Mouse (Mus musculus) limb, embryonic 13.5 days (tissue): ENCODE measurements around the gene Lrig3. TPM values are rescaled to one million over a fixed set of nuclear protein-coding genes. Genes with fewer than 3 reads are reported as not detected.

ENCODE experiments used
- ATAC-seq: fragments of 200-750 bp; cut with Nextera tagmentation; 2 replicates; pipeline ENCODE4 v1.8.0; 2017; ENCODE audit warnings: low read depth, moderate number of reproducible peaks, moderate TSS enrichment; ENCODE audit not compliant: low FRiP score
- H3K27ac ChIP-seq: fragments of 300-500 bp; sonication (generic); 2 replicates; pipeline ENCODE4 v1.5.1; 2015; ENCODE audit warnings: inconsistent platforms, mild to moderate bottlenecking, moderate library complexity
- H3K27me3 ChIP-seq: fragments of 300-500 bp; sonication (generic); 2 replicates; pipeline ENCODE4 v1.6.1; 2015; ENCODE audit warnings: mild to moderate bottlenecking, inconsistent platforms
- H3K36me3 ChIP-seq: fragments of 300-500 bp; sonication (generic); 2 replicates; pipeline ENCODE4 v1.6.1; 2015; ENCODE audit warnings: inconsistent platforms, mild to moderate bottlenecking, moderate library complexity
- H3K4me1 ChIP-seq: fragments of 300-500 bp; sonication (generic); 2 replicates; pipeline ENCODE4 v1.6.1; 2015; ENCODE audit warnings: inconsistent platforms
- H3K4me2 ChIP-seq: fragments of 300-500 bp; sonication (generic); replicated peaks from 2 replicates; pipeline ENCODE4 v1.6.1; 2015; ENCODE audit warnings: inconsistent platforms, mild to moderate bottlenecking, moderate library complexity
- H3K4me3 ChIP-seq: fragments of 300-500 bp; sonication (generic); 2 replicates; pipeline ENCODE4 v1.5.1; 2015; ENCODE audit warnings: moderate library complexity, mild to moderate bottlenecking, inconsistent platforms
- H3K9ac ChIP-seq: fragments of 300-500 bp; sonication (generic); 2 replicates; pipeline ENCODE4 v1.6.1; 2015; ENCODE audit warnings: mild to moderate bottlenecking, inconsistent platforms
- H3K9me3 ChIP-seq: fragments of 300-500 bp; sonication (generic); 2 replicates; pipeline ENCODE4 v1.6.1; 2016; ENCODE audit warnings: inconsistent platforms
- WGBS: fragments of 180-500 bp; shearing (Covaris S2); methylation state at CpG from one replicate; pipeline ENCODE4 v1.1.7; 2015; 5-methylcytosine and 5-hydroxymethylcytosine counted together
- polyA plus RNA-seq: library from polyadenylated mRNA; unstranded; fragments of >200 nt; fragmentation: Nextera tagmentation; extraction: Ambion mirVana; gene quantifications from 2 replicates; pipeline ENCODE4 v1.2.1, GENCODE M21; 2015

Lrig3 gene
- polyA plus RNA-seq, 1 experiment from 2014 or later, result 61.5 TPM

DNA sequence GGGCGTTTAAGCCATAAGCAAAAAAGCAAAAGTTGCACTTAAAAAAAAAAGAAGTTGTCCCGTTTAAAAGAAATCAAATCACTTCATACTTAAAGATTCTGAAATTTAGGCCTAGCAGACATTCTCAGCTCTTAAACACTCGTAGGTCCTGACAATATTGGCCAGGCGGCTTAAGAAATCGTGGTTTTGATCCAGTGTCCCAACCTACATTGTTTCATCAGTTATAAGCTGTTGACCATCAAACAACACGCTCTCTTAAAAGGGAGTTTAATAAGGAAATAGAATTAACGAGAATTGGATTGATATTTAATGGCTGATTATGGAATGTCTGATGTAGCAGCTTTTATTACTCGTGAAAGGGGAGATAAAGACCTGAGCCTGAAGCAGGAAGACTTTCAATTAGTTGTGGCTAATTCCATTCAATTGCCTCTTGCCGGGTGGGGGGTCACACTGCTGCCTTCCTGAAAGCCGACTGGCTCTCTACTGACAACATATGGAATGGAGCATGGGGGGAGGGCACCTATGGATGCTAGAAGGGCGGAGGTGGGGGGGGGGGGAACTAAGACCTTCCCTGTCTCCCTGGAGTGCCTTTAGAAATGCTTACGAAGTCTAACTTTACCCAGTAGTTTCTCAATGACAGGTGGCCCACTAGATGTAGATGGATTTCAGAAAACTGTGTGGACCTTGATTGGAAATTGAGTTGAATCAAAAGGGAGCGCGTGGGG is 1.6 kb downstream of the Lrig3 start:
- no peaks in the 10 kb centered on the region for H3K27me3 ChIP-seq
- H3K27ac ChIP-seq, result peak overlapping the region; percentile 100
- peaks cover 7% of the 10 kb centered on the region for H3K36me3 ChIP-seq
- peaks cover 39% of the 10 kb centered on the region for H3K4me1 ChIP-seq
- H3K4me2 ChIP-seq, result peak overlapping the region; percentile 72
- WGBS, result 2% methylated on average over 14 of the region's 14 CpGs
- no peak for ATAC-seq
- H3K9me3 ChIP-seq, result no peaks in the 10 kb centered on the region
- peak overlapping the region; percentile 98 for H3K4me3 ChIP-seq
- peak overlapping the region; percentile 100 for H3K9ac ChIP-seq

DNA sequence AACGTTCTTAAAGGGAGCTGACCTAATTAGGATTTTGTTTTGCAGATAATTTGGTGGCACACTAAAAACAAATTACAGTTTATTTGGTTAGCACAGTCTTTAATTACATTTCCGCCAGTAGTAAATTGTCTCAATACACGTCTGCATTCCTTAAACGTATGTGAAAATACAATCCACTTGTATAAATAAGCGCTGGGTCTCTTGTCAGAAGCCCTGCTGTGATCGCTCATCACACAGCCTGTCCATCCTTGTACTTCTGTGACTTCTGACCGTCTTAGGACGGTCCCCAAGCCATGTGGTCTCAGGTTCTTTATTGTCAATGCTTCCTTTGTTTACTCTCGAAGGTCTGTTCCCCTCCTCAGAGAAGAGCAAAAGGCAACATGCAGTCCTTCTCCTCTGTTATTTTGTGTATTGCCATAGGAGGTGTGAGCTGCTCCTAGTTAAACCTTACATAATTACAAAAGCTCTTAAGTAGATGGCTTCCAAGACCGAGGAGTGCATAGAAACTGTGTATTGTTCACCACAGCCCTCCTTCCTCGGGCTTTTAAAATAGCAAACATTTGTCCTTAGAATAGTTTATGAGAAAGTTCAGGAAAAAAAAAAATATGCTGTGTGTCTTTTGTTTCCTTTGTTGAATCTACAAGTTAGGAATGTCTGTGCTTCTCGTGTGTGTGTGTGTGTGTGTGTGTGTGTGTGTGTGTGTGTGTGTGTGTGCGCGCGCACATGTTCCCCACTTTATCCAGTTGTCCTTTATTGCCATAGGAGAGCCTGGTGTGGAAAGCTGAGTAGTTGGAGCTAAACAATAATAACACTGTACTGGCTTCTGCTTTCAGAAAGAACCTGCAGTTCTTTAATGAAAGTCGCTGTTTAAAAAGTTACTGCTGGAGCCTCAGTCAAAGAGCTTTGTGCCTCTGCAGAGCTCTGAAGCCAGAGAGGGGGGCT is 2.5 kb downstream of the Lrig3 start:
- H3K4me1 ChIP-seq, result peaks cover 46% of the 10 kb centered on the region
- H3K9me3 ChIP-seq, result no peaks in the 10 kb centered on the region
- 3% methylated on average over 16 of the region's 16 CpGs for WGBS
- no peaks in the 10 kb centered on the region for H3K27me3 ChIP-seq
- peak overlapping the region; percentile 72 for H3K4me2 ChIP-seq
- H3K36me3 ChIP-seq, result peaks cover 14% of the 10 kb centered on the region
- ATAC-seq, result peak; percentile 25
- peak overlapping the region; percentile 100 for H3K9ac ChIP-seq
- peak overlapping the region; percentile 100 for H3K27ac ChIP-seq
- H3K4me3 ChIP-seq, result peak overlapping the region; percentile 98

DNA sequence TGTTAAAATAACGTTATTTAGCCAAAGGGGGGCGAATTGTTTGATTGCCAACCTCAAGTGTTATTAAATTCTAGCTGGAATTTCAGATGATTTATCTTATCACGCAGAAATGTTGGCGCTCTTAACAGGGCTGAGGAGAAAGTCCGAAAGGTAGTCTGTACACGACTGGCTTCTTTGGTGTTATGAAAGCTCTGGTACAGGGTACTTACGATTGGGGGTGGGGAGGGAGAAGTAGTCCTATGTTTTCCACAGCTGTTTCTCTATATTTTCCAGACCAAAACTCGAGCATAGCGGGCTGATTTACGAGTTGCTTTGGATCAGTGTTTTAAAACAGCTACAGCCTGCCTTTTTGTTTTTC is 3.1 kb downstream of the Lrig3 start:
- Histone ChIP-seq H3K4me1 (peaks cover 51% of the 10 kb centered on the region), H3K9me3 (no peaks in the 10 kb centered on the region), H3K36me3 (peaks cover 14% of the 10 kb centered on the region), H3K4me3 (peak overlapping the region; percentile 98), H3K27me3 (no peaks in the 10 kb centered on the region), H3K4me2 (peak overlapping the region; percentile 72), H3K9ac (peak overlapping the region; percentile 100), H3K27ac (peak overlapping the region; percentile 100)
- 8% methylated on average over 10 of the region's 10 CpGs for WGBS
- peak; percentile 55; the same call in 1 of the 2 replicates for ATAC-seq

DNA sequence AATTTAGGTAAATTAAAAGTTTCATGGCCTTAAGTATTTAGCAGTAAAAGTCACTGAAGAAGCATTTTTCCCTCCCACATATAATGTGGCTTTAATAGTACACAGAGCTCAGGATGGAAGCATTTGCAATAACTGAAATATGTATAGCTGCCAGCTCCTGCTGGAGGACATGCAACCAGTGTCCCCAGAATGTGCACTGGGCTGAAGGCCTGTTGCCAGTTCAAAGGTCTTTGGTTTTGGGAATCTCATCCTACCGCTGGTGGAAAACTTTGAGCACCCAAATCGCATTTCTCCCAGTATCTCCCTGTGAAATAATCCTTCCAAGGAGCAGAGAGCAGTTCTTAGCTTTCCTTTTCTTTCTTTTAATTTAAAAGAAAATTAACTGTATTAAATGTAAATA is 4.1 kb downstream of the Lrig3 start:
- no peaks in the 10 kb centered on the region for H3K27me3 ChIP-seq
- H3K27ac ChIP-seq, result peak overlapping the region; percentile 100
- H3K9ac ChIP-seq, result peak overlapping the region; percentile 100
- H3K4me2 ChIP-seq, result peak overlapping the region; percentile 72
- 28% methylated on average over 2 of the region's 2 CpGs for WGBS
- no peak for ATAC-seq
- H3K4me1 ChIP-seq, result peaks cover 48% of the 10 kb centered on the region
- peak overlapping the region; percentile 98 for H3K4me3 ChIP-seq
- no peaks in the 10 kb centered on the region for H3K9me3 ChIP-seq
- peaks cover 14% of the 10 kb centered on the region for H3K36me3 ChIP-seq

DNA sequence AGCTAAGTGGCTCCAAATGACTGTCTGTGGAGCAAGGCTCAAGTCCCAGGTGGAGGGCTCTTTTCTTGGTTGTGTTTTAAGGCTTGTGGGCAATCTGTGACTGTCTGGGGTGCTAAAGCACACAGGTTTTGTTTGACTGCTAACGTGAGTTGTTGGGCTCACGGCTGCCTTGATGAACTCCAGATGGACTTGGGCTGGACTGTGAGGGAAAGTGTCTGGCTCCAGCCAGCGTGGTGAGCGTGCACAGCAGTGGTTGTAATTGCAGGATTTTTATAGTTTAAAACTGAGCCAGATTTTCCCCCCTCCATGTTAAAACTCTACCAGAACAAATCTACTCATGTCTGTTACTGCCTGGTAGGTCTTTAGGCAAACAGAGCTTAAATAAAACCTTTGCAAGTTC is 4.5 kb downstream of the Lrig3 start:
- Histone ChIP-seq H3K27me3 (no peaks in the 10 kb centered on the region), H3K9ac (peak overlapping the region; percentile 100), H3K27ac (peak overlapping the region; percentile 100), H3K36me3 (peaks cover 19% of the 10 kb centered on the region), H3K4me2 (peak overlapping the region; percentile 72), H3K4me3 (peak overlapping the region; percentile 98), H3K9me3 (no peaks in the 10 kb centered on the region), H3K4me1 (peaks cover 48% of the 10 kb centered on the region)
- ATAC-seq, result peak; percentile 74
- 15% methylated on average over 4 of the region's 4 CpGs for WGBS

DNA sequence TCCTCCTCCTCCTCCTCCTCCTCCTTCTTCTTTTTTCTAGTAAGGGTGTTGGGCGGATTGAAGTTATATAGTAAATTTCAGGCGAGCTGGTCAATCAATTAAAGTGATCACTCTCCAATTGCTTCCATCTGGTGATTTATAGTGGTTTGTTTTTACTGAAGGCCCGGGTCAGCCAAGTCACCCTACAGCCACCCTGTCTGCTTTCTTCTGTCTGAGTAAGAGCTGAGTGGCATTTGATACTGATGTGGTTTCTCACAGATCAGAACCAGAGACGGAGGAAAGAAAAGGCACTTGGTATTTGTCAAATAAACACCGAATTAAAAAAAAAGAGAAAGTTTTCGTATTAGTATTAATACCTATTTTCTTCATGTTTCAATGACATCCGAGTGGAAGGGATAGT is 7.8 kb downstream of the Lrig3 start:
- Histone ChIP-seq H3K4me1 (peaks cover 75% of the 10 kb centered on the region), H3K4me2 (peak overlapping the region; percentile 33)
- no peak for ATAC-seq

DNA sequence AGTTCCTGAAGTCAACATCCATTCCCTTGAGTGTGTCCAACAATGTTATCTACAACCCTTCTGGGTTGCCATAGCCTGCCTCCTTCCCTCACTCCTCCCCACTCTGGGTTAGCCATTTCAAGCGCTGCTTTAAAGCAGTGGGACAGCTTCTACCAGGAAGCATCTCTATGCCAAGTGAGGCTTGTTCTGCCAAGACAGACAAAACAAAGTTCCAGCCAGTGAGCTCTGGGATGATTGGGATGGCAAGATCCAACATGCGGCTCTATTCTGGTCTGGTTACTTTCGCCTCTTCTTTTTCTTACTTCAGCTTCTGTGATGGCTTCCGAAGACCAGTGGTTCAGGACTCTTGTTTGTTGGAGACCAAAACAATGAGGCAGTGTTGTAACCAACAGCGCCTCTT is 16.0 kb downstream of the Lrig3 start:
- Histone ChIP-seq H3K27ac (no peak overlapping the region), H3K9me3 (no peaks in the 10 kb centered on the region), H3K4me1 (peaks cover 73% of the 10 kb centered on the region), H3K9ac (no peak overlapping the region), H3K36me3 (peaks cover 72% of the 10 kb centered on the region), H3K27me3 (no peaks in the 10 kb centered on the region), H3K4me2 (no peak overlapping the region), H3K4me3 (no peak overlapping the region)
- no peak for ATAC-seq
- 84% methylated on average over 5 of the region's 5 CpGs for WGBS

More for the DNA sequence above, 7.8 kb downstream of the Lrig3 start:
- 34% methylated on average over 7 of the region's 7 CpGs for WGBS
- 0 out of 2 replicates have a peak overlapping the region, but pooled peaks have one; percentile 12 for H3K27ac ChIP-seq
- H3K4me3 ChIP-seq, result no peak overlapping the region
- H3K27me3 ChIP-seq, result no peaks in the 10 kb centered on the region
- H3K9ac ChIP-seq, result no peak overlapping the region
- H3K9me3 ChIP-seq, result no peaks in the 10 kb centered on the region
- H3K36me3 ChIP-seq, result peaks cover 47% of the 10 kb centered on the region

DNA sequence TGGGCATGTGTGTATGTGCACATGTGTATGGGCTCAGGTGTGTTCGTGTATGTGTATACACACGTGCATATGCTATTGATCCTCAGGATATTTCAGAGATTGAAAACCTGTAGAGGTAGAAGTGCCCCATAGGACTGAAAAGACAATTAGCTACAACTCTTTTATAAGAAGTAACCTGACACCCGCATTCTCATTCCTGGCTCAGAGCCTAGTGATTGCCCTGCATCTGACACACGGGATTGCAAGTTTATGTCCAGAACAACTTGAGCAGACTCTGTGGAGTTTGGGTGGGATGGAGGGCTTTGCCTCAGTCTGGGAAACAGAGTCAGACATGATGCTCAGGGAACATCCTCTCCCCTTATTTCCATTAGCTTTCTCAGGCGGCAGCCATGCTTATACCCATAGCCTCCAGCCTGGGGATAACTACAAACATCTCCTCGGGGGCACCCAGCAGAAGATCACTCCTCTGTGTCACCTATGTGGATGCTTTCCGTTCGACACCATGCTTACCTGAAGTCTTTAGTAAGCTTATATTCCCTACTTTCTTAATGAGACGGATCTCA is 18.6 kb downstream of the Lrig3 start:
- Histone ChIP-seq H3K27me3 (no peaks in the 10 kb centered on the region), H3K9me3 (no peaks in the 10 kb centered on the region), H3K4me1 (peaks cover 79% of the 10 kb centered on the region), H3K9ac (no peak overlapping the region), H3K4me3 (no peak overlapping the region), H3K27ac (no peak overlapping the region; the same call in 1 of the 2 replicates), H3K36me3 (peaks cover 78% of the 10 kb centered on the region), H3K4me2 (no peak overlapping the region)
- WGBS, result 57% methylated on average over 9 of the region's 9 CpGs
- ATAC-seq, result no peak

DNA sequence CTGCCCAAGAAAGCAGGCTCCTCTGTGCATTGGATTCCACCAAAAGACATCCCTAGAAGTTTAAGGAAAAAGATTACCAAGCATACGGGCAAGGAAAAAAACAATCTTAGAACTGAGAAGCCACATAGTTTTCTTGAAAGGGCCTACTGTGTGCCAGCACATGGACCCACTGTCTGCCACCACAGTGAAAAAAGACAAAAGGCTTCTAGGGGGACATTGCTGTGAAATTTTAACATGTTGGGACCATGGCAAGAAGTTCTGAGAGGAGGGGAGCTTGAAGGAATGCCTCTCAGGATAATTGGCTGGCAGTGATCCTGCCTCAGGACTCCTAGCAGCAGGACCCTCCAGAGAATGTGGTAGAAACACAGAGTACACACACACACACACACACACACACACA is 19.8 kb downstream of the Lrig3 start:
- ATAC-seq, result no peak
- H3K27ac ChIP-seq, result peak overlapping the region; percentile 85
- H3K4me1 ChIP-seq, result peaks cover 87% of the 10 kb centered on the region
- no peak overlapping the region for H3K4me2 ChIP-seq
- H3K36me3 ChIP-seq, result peaks cover 75% of the 10 kb centered on the region
- 78% methylated on average over 1 of the region's 1 CpGs for WGBS
- no peak overlapping the region for H3K9ac ChIP-seq
- H3K27me3 ChIP-seq, result no peaks in the 10 kb centered on the region
- H3K4me3 ChIP-seq, result no peak overlapping the region
- no peaks in the 10 kb centered on the region for H3K9me3 ChIP-seq

DNA sequence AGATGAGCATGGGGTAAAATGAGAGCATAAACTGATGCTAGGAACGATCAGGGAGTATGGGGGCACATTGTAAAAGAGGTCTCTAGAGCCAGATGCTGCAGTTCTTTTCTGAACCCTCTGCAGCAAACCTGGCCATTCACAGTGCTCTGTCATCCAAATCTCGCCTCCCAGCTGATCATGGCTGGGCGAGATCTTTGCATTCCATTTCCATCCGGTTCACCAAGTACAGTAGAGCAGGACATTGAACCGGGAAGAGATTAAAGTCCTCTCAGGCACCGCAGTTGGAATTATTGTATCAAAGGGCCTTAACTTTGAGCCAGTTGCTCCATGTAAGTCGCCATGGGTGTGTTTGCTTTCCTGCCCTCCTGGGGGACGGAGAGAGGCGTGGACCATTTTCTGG is 20.5 kb downstream of the Lrig3 start:
- peaks cover 69% of the 10 kb centered on the region for H3K36me3 ChIP-seq
- H3K9ac ChIP-seq, result no peak overlapping the region
- H3K27ac ChIP-seq, result peak overlapping the region; percentile 85
- H3K27me3 ChIP-seq, result no peaks in the 10 kb centered on the region
- no peak for ATAC-seq
- H3K4me2 ChIP-seq, result no peak overlapping the region
- H3K9me3 ChIP-seq, result no peaks in the 10 kb centered on the region
- whole genome bisulfite sequencing, result 83% methylated on average over 9 of the region's 9 CpGs
- peaks cover 87% of the 10 kb centered on the region for H3K4me1 ChIP-seq
- H3K4me3 ChIP-seq, result no peak overlapping the region

DNA sequence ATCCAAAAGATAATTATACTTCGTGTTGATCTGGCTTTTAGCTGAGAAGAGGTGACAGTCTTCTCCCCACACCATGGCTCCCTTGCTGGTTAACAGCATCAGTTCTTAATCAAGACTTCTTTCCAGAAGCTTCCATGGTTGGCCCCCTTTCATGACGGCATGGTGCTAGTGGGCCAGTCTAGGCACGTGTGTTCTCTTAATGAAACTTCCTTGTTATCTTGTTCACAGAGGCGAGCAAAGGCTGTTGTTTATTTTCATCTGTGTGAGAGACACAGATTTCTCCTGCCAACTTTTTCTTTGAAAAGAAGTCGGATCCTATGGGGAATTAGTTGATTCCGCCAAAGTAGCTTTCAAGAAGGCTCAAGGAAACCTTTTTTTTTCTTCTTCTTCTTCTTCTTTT is 21.3 kb downstream of the Lrig3 start:
- H3K4me1 ChIP-seq, result peaks cover 87% of the 10 kb centered on the region
- no peaks in the 10 kb centered on the region for H3K9me3 ChIP-seq
- peak overlapping the region; percentile 85 for H3K27ac ChIP-seq
- no peak for ATAC-seq
- no peak overlapping the region for H3K4me3 ChIP-seq
- 61% methylated on average over 6 of the region's 6 CpGs for WGBS
- H3K9ac ChIP-seq, result no peak overlapping the region
- peak overlapping the region; percentile 27; the same call in 1 of the 2 replicates for H3K4me2 ChIP-seq
- no peaks in the 10 kb centered on the region for H3K27me3 ChIP-seq
- H3K36me3 ChIP-seq, result peaks cover 65% of the 10 kb centered on the region

DNA sequence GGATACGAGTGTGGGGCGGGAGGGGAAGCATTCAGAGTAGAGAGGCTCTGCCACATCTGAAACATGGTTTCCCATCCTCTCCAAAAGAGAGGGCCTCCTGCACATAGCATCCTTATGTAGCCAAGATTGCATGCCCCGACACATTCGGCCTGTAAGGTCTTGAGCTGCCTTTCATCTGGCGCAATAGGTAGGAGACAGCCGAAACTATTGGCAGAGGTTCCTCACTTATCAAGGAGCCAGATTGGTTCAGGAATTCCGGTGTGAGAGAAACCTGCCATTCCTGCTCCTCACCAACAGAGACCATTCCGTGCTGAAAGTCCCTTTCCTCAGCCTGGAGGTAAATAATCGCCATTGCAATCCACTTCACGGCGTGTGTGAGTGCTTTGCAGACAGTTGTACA is 22.1 kb downstream of the Lrig3 start:
- 79% methylated on average over 11 of the region's 11 CpGs for WGBS
- no peaks in the 10 kb centered on the region for H3K27me3 ChIP-seq
- no peak for ATAC-seq
- H3K9ac ChIP-seq, result no peak overlapping the region
- H3K4me1 ChIP-seq, result peaks cover 91% of the 10 kb centered on the region
- no peak overlapping the region for H3K4me3 ChIP-seq
- peak overlapping the region; percentile 85 for H3K27ac ChIP-seq
- no peaks in the 10 kb centered on the region for H3K9me3 ChIP-seq
- H3K4me2 ChIP-seq, result peak overlapping the region; percentile 5; the same call in 1 of the 2 replicates
- peaks cover 65% of the 10 kb centered on the region for H3K36me3 ChIP-seq
